Mouse (Mus musculus) neural tube, embryonic 13.5 days (tissue): ENCODE measurements around the gene Hmcn1. TPM values are rescaled to one million over a fixed set of nuclear protein-coding genes. Genes with fewer than 3 reads are reported as not detected.
A peak's percentile ranks its signal among the peaks of the same experiment; 100 is the strongest.

Source experiments
- ATAC-seq: fragments of 200-750 bp; cut with Nextera tagmentation; 2 replicates; pipeline ENCODE4 v1.8.0; 2017; ENCODE audit warnings: low read depth, mild to moderate bottlenecking, moderate TSS enrichment, moderate library complexity
- H3K27ac ChIP-seq: fragments of 300-500 bp; sonication (generic); replicated peaks from 2 replicates; pipeline ENCODE4 v1.5.1; 2015; ENCODE audit warnings: moderate library complexity, mild to moderate bottlenecking, inconsistent platforms
- H3K27me3 ChIP-seq: fragments of 300-500 bp; sonication (generic); 2 replicates; pipeline ENCODE4 v1.6.1; 2015; ENCODE audit warnings: mild to moderate bottlenecking, inconsistent platforms
- H3K36me3 ChIP-seq: fragments of 300-500 bp; sonication (generic); 2 replicates; pipeline ENCODE4 v1.6.1; 2015; ENCODE audit warnings: mild to moderate bottlenecking, inconsistent platforms
- H3K4me1 ChIP-seq: fragments of 300-500 bp; sonication (generic); replicated peaks from 2 replicates; pipeline ENCODE4 v1.6.1; 2015; ENCODE audit warnings: inconsistent platforms
- H3K4me2 ChIP-seq: fragments of 300-500 bp; sonication (generic); 2 replicates; pipeline ENCODE4 v1.6.1; 2015; ENCODE audit warnings: inconsistent platforms, mild to moderate bottlenecking, moderate library complexity
- H3K4me3 ChIP-seq: fragments of 300-500 bp; sonication (generic); 2 replicates; pipeline ENCODE4 v1.5.1; 2015; ENCODE audit warnings: mild to moderate bottlenecking, inconsistent platforms
- H3K9ac ChIP-seq: fragments of 300-500 bp; sonication (generic); 2 replicates; pipeline ENCODE4 v1.6.1; 2015; ENCODE audit warnings: moderate library complexity, mild to moderate bottlenecking, inconsistent platforms
- H3K9me3 ChIP-seq: fragments of 300-500 bp; sonication (generic); 2 replicates; pipeline ENCODE4 v1.6.1; 2016; ENCODE audit warnings: inconsistent platforms
- WGBS: fragments of 180-500 bp; shearing (Covaris S2); methylation state at CpG from one replicate; pipeline ENCODE4 v1.1.7; 2015; 5-methylcytosine and 5-hydroxymethylcytosine counted together
- polyA plus RNA-seq: library from polyadenylated mRNA; unstranded; fragments of >200 nt; fragmentation: Nextera tagmentation; extraction: Ambion mirVana; gene quantifications from 2 replicates; pipeline ENCODE4 v1.2.1, GENCODE M21; 2015

Hmcn1 gene
- polyA plus RNA-seq, 1 experiment from 2014 or later = 2.5 TPM

DNA sequence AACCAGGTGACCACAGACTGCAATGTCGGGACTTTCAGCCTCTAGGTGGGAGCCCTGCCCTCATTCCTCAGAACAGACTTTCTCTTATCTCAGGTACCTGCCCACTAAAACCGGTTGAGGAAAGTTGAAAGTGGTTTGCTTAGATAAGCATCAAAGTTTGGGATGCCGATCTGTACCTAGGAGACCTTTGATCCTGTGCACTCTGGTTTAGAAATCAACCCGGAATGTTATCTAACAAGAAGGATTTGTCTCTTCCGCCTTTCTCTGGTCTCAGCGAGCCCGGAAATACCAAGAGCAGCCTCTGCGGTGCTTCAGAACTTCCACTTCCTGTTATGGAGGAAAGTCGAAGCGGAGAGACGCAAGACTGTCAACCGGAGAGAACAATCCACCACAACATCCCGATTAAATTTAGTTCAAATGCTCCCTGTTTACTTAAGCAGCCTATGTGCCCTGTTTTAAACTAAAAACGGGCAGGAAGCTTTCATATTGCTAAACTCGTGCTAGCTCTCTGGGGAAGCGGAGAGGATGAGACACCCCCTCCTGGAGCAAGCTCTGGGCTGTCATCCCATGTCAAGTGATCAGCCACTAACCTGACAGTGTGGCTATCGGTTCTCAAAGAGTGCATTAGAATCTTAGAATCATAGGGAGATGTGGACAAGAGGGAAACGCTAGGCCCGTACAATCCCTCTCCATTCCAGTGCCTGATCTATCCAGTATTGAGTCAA is 32.0 kb upstream of the Hmcn1 start:
- no peak overlapping the region for H3K27ac ChIP-seq
- H3K4me2 ChIP-seq = no peak overlapping the region
- no peaks in the 10 kb centered on the region for H3K36me3 ChIP-seq
- H3K4me3 ChIP-seq = no peak overlapping the region
- WGBS = 86% methylated on average over 19 of the region's 19 CpGs
- H3K9ac ChIP-seq = no peak overlapping the region
- no peaks in the 10 kb centered on the region for H3K4me1 ChIP-seq
- ATAC-seq = no peak
- H3K9me3 ChIP-seq = no peaks in the 10 kb centered on the region
- H3K27me3 ChIP-seq = no peaks in the 10 kb centered on the region

DNA sequence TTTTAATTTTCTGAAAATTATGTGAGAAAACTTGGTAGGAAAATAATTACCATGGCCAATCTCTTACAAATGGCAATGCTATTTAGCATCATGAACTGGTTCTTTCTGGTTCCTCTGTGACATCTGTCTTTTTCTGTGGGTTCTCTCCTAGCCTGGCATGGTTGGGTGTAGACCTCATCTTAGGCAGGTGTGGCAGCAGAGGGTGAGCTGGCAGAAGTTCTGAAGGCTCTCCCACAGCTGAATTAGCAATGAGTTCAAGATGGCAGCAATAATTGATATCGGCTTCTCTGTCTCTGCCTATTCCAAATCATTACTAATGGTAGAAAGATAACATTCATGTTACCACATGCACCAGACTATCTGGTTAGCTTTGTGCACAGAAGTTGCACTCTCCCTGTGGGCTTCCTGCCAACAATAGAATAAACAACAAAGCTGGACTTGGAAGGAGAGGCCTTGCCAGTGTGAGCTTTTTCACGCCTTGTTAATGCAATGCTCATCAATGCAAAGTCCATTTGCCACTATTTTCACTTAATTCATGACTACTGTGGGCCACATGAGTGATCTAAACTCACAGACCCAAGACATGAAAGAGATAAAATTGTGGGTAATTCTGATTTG is 26.1 kb upstream of the Hmcn1 start:
- H3K9ac ChIP-seq = no peak overlapping the region
- no peak overlapping the region for H3K4me2 ChIP-seq
- H3K27me3 ChIP-seq = no peaks in the 10 kb centered on the region
- no peaks in the 10 kb centered on the region for H3K9me3 ChIP-seq
- H3K36me3 ChIP-seq = no peaks in the 10 kb centered on the region
- H3K4me3 ChIP-seq = no peak overlapping the region
- H3K4me1 ChIP-seq = no peaks in the 10 kb centered on the region
- ATAC-seq = no peak
- WGBS = 63% methylated on average over 2 of the region's 2 CpGs
- no peak overlapping the region for H3K27ac ChIP-seq

DNA sequence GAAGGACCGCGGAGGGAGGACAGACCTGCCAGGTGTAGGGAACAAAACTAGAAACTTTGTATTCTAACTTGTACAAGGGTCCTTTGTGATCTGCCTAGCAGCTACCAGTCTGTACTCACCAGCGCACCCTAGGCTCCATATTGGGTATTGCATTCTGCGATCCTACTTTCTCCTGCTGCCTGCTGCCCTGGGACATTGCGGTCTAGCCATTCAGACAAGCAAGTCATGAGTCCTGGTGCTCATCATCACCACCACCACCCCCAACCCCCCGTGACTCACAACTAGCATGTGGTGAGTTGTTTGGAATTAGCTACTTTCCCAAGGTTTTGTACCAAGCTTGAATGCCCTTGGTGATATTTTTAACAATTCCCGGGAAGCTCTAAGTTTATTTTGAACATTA is 17.8 kb upstream of the Hmcn1 start:
- ATAC-seq = no peak
- Histone ChIP-seq H3K4me1 (no peaks in the 10 kb centered on the region), H3K4me3 (no peak overlapping the region), H3K27ac (no peak overlapping the region), H3K9me3 (no peaks in the 10 kb centered on the region), H3K4me2 (no peak overlapping the region), H3K36me3 (no peaks in the 10 kb centered on the region), H3K9ac (no peak overlapping the region), H3K27me3 (no peaks in the 10 kb centered on the region)
- WGBS = 30% methylated on average over 7 of the region's 7 CpGs

DNA sequence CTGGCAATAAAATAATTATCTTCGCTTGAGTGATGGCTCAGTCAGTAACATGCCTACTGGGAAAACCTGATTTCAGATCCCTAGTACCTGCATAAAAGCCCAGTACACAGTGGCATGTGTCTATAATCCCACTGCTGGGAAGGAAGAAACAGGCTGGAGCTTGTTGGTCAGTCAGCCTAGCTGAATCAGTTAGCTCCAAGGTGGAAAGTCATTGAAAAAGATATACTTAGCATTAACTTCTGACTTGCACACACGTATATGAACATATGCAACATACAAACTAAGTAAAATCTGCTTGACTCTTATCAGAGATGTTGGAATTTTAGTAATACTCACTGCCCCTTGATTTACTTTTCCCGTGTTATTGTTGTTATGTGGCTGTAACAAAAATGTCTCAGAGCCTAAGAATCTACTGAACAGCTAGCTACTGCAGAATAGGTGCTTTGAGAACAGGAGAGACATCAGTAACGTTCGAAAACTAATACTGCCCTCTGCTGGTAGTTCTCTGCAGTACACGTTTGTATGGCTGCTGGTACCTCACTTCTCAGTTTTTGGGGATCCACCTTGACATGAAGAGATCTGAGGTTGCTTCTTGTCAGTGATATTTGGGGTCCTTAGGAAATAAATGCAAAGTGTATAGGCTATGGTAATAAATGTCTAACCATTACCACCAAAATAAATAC is 16.0 kb upstream of the Hmcn1 start:
- peak; percentile 78 for ATAC-seq
- Histone ChIP-seq H3K4me1 (no peaks in the 10 kb centered on the region), H3K4me2 (no peak overlapping the region), H3K36me3 (no peaks in the 10 kb centered on the region), H3K4me3 (no peak overlapping the region), H3K9me3 (no peaks in the 10 kb centered on the region), H3K9ac (no peak overlapping the region), H3K27ac (no peak overlapping the region), H3K27me3 (no peaks in the 10 kb centered on the region)
- 29% methylated on average over 6 of the region's 6 CpGs for WGBS

DNA sequence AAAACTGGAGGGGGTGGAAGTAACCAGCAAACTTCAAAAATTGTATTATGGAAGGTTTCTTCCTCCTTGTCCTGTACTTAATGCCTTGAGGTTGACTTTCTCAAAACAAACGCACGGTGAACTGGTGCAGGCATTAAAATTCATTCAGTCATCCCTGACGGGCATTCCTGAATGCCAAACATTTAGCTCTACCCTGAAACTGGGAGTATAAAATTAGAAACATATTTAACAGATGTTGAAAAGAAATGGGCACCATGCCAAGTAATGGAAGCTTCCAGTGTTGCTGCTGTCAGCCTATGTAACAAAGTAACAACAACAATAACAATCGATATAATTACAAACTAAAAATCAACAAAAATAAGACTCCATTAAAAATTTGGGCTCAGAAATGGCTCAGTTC is 14.5 kb upstream of the Hmcn1 start:
- no peaks in the 10 kb centered on the region for H3K27me3 ChIP-seq
- H3K36me3 ChIP-seq = no peaks in the 10 kb centered on the region
- H3K27ac ChIP-seq = no peak overlapping the region
- no peak overlapping the region for H3K4me3 ChIP-seq
- H3K9ac ChIP-seq = no peak overlapping the region
- H3K9me3 ChIP-seq = no peaks in the 10 kb centered on the region
- H3K4me2 ChIP-seq = no peak overlapping the region
- no peaks in the 10 kb centered on the region for H3K4me1 ChIP-seq
- no peak for ATAC-seq
- whole genome bisulfite sequencing = 81% methylated on average over 4 of the region's 4 CpGs

DNA sequence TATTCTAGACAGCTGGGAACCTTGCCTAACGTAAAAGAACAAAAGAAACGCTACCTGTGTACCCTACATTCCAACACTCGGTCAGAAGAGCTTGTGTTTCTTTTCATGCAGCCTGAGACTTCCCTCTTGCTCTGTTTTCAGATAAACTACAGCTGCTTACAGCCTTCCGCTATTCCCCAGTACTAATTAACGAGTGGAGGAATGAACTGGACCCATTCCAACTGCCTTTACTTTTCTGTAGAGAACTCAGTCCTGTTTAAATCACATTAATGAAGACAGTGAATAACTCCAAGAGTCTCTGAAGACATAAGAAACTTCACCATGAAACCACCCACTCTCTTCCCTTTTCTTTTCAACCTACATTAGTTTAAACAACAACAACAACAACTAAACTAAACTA is 10.8 kb upstream of the Hmcn1 start:
- no peaks in the 10 kb centered on the region for H3K27me3 ChIP-seq
- WGBS = 73% methylated on average over 5 of the region's 5 CpGs
- no peak overlapping the region for H3K9ac ChIP-seq
- no peaks in the 10 kb centered on the region; the same call in 1 of the 2 replicates for H3K4me1 ChIP-seq
- ATAC-seq = no peak
- no peak overlapping the region for H3K27ac ChIP-seq
- H3K4me3 ChIP-seq = no peak overlapping the region
- H3K36me3 ChIP-seq = no peaks in the 10 kb centered on the region
- no peaks in the 10 kb centered on the region for H3K9me3 ChIP-seq
- H3K4me2 ChIP-seq = no peak overlapping the region

DNA sequence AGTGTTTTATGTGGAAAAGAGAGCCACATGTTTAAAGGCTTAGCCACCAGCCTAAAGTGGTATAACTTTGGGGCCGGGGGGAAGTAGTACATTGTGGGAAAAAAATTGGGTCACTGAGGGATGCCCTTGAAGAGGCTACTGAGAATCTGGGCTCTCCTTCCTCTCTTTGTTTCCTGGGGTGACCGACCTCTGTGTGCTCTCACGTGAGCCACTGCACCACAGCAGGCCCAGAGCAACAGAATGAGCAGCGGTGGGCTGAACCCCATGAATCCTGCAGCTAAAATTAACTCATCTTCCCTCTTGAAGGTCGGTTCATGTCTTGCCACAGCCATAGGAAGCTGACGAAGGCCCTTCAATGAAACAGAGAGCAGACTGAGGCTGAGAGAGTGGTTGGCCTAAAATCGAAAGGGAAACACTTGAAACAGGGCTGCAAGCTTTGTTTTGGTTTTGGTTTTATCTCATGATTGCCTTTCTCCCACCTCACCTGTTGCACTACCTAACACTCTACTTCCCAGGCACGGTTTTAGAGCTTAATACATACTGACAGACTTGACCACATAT is 8.7 kb upstream of the Hmcn1 start:
- no peak overlapping the region for H3K9ac ChIP-seq
- H3K9me3 ChIP-seq = no peaks in the 10 kb centered on the region
- H3K27me3 ChIP-seq = no peaks in the 10 kb centered on the region
- no peak overlapping the region for H3K4me2 ChIP-seq
- no peaks in the 10 kb centered on the region; the same call in 1 of the 2 replicates for H3K4me1 ChIP-seq
- H3K36me3 ChIP-seq = no peaks in the 10 kb centered on the region
- no peak for ATAC-seq
- H3K27ac ChIP-seq = no peak overlapping the region
- H3K4me3 ChIP-seq = no peak overlapping the region
- 80% methylated on average over 8 of the region's 8 CpGs for WGBS

DNA sequence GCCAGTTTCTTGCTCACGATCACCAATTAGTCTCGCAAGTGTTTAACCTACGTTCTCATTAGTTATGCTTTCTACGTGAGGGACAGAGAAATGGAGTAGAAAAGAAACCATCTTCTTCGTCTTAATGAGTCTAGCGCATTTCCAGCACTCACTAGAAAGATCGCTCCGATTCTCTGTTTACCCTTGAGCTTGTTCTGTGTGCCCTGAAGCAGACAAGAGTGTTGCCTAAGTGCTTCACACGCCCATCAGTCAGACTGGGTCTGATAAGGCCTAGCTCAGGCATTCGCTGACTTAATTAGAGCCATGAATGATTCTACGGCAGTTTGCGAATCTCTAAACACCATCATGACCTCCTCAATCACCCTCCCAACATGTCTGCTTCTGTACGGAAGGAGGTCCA is 7.5 kb upstream of the Hmcn1 start:
- Histone ChIP-seq H3K27ac (no peak overlapping the region), H3K4me1 (no peaks in the 10 kb centered on the region; the same call in 1 of the 2 replicates), H3K9me3 (peaks cover 7% of the 10 kb centered on the region; the same call in 1 of the 2 replicates), H3K4me2 (no peak overlapping the region), H3K9ac (no peak overlapping the region), H3K27me3 (no peaks in the 10 kb centered on the region), H3K4me3 (no peak overlapping the region), H3K36me3 (no peaks in the 10 kb centered on the region)
- no peak for ATAC-seq
- 65% methylated on average over 13 of the region's 13 CpGs for WGBS

DNA sequence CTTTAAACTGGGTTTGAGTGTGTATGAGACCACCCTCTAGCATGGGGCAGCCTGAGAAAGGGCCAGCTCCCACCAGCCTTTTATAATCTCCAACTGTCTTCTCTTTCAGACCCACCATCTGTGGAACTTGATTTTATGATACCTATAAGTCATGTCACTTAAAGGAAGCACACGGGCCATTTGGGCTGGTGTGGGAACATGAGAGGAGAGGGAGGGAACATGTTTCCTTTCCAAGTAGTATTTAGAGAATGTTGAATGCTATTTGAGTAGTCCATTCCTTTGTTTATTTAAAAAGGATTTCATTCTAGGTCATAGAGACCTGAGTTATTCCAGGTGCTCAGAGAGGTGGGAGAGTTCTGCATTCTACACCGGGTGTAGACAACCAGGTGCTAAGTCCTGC is 1.4 kb upstream of the Hmcn1 start:
- WGBS = 39% methylated on average over 2 of the region's 2 CpGs
- Histone ChIP-seq H3K27me3 (peaks cover 8% of the 10 kb centered on the region), H3K4me3 (no peak overlapping the region), H3K4me2 (no peak overlapping the region), H3K9ac (no peak overlapping the region), H3K4me1 (peaks cover 30% of the 10 kb centered on the region), H3K27ac (no peak overlapping the region), H3K9me3 (peaks cover 7% of the 10 kb centered on the region; the same call in 1 of the 2 replicates), H3K36me3 (no peaks in the 10 kb centered on the region)
- no peak for ATAC-seq

DNA sequence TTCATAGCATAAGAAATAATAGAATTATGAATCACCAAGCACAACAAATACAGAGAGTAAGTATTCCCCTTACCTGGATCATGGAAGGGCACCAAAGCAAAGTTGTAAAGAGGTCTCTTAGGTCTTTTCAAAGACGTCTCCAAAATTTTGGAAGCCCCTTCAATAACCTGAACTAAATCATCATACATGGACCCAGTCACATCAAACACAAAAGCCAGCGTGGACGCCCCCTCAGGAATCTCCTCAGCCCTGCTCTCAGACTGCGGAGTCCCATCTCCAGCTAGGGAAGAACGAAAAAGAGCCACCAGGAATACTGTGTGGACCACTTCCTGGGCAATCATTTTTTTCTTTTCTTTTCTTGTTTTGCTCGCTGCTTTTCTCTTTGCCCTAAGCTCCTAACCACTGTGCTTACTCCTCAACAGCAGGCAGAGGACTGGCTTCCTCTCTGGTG is 499 bp downstream of the Hmcn1 start:
- H3K4me3 ChIP-seq = peak overlapping the region; percentile 51
- ATAC-seq = peak; percentile 52
- H3K9ac ChIP-seq = peak overlapping the region; percentile 70
- 0 out of 2 replicates have a peak overlapping the region, but pooled peaks have one; percentile 49 for H3K27ac ChIP-seq
- peaks cover 8% of the 10 kb centered on the region for H3K27me3 ChIP-seq
- peak overlapping the region; percentile 87 for H3K4me2 ChIP-seq
- peaks cover 30% of the 10 kb centered on the region for H3K4me1 ChIP-seq
- under 1% methylated on average over 6 of the region's 6 CpGs for WGBS
- peaks cover 7% of the 10 kb centered on the region; the same call in 1 of the 2 replicates for H3K9me3 ChIP-seq
- H3K36me3 ChIP-seq = no peaks in the 10 kb centered on the region

DNA sequence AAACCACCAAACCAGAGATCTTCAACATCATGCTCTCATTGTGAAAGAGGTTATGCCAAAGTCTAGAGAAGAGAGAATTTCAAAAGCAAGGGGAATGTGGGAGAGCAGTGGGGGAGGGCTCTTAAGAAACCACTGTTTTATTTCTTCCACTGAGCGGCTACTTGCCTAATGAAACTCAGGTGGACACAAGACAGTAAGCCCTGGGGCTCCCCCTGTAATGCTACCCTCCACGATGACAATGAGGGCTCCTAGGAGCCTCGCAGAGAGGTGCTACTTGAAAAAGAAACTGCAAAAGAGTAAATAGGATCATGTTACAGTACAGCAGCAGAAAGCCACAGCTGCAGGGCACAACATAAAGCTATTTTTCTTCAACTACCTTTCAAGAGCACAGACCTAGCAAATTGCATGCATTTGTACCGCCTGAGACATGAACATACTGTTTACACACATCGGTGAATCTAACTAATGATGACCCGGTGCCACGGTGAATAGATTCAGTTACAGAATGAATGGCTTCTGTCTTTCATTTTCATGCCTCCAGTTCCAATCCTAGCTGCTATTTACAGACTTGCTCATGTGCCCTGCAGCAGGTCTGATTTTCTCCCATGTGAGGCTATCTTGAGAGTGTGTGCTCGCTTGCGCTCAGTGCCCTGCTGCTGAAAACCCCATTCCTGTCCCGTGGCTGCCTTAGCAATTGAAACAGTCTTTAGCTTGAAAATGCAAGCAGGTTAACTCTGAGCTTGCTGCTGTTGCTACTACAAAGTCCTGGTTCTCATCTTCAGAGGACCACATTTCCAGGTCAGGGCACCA is 1.3 kb downstream of the Hmcn1 start:
- Histone ChIP-seq H3K4me3 (peak overlapping the region; percentile 51), H3K27ac (no peak overlapping the region), H3K9ac (peak overlapping the region; percentile 52), H3K4me1 (peaks cover 30% of the 10 kb centered on the region), H3K36me3 (no peaks in the 10 kb centered on the region), H3K4me2 (peak overlapping the region; percentile 87), H3K27me3 (peaks cover 8% of the 10 kb centered on the region), H3K9me3 (peaks cover 7% of the 10 kb centered on the region; the same call in 1 of the 2 replicates)
- 3% methylated on average over 10 of the region's 10 CpGs for WGBS
- peak; percentile 23; the same call in 1 of the 2 replicates for ATAC-seq
